Mouse (Mus musculus): ENCODE data around the gene Sfn.

Sfn gene

GRCm38 (mm10) chr4:133584059-133584951 lies 17.7 kb downstream of the Sfn start, which contains the start of gene Gpn2:
Gene Gpn2, plus strand, starts transcription at chr4:133584362.
- peak; percentile 83 to 89 for DNase-seq (ENCODE audit: low read depth in 2 of 2, low spot score in 2 of 2)

- no peak for DNase-seq (ENCODE audit: low read depth in 2 of 2, low spot score in 2 of 2)
Observed at GRCm38 (mm10) chr4:133583690-133584058, 18.3 kb downstream of the Sfn start.

- DNase-seq (ENCODE audit: low read depth in 2 of 2, low spot score in 2 of 2): no peak
Observed at GRCm38 (mm10) chr4:133577983-133578382, 24.0 kb downstream of the Sfn start.

GRCm38 (mm10) chr4:133574843-133575202 lies 27.1 kb downstream of the Sfn start:
- DNase-seq (ENCODE audit: low read depth in 2 of 2, low spot score in 2 of 2): no peak

- DNase-seq (ENCODE audit: low read depth in 2 of 2, low spot score in 2 of 2): peak; percentile 77 to 84
Observed at GRCm38 (mm10) chr4:133574070-133574842, 27.7 kb downstream of the Sfn start, which contains the start of gene Gpatch3. Gene Gpatch3, plus strand, starts transcription at chr4:133574745.

- no peak for DNase-seq (ENCODE audit: low read depth in 2 of 2, low spot score in 2 of 2)
Observed at GRCm38 (mm10) chr4:133570066-133570466, 31.9 kb downstream of the Sfn start.

GRCm38 (mm10) chr4:133569291-133570065 lies 32.5 kb downstream of the Sfn start:
- DNase-seq (ENCODE audit: low read depth in 2 of 2, low spot score in 2 of 2): no peak

GRCm38 (mm10) chr4:133567251-133567650 lies 34.7 kb downstream of the Sfn start:
- DNase-seq (ENCODE audit: low read depth in 2 of 2, low spot score in 2 of 2): no peak

GRCm38 (mm10) chr4:133563123-133563571 lies 38.8 kb downstream of the Sfn start:
- no peak for DNase-seq (ENCODE audit: low read depth in 2 of 2, low spot score in 2 of 2)

GRCm38 (mm10) chr4:133561622-133562021 lies 40.3 kb downstream of the Sfn start:
- DNase-seq (ENCODE audit: low read depth in 2 of 2, low spot score in 2 of 2): no peak

- no peak for DNase-seq (ENCODE audit: low read depth in 2 of 2, low spot score in 2 of 2)
Observed at GRCm38 (mm10) chr4:133559846-133560245, 42.1 kb downstream of the Sfn start.

- no peak for DNase-seq (ENCODE audit: low read depth in 2 of 2, low spot score in 2 of 2)
Observed at GRCm38 (mm10) chr4:133557041-133557717, 44.8 kb downstream of the Sfn start.

- no peak for DNase-seq (ENCODE audit: low read depth in 2 of 2, low spot score in 2 of 2)
Observed at GRCm38 (mm10) chr4:133553448-133554330, 48.3 kb downstream of the Sfn start.

- DNase-seq (ENCODE audit: low read depth in 2 of 2, low spot score in 2 of 2): no peak
Observed at GRCm38 (mm10) chr4:133552768-133553447, 49.1 kb downstream of the Sfn start, which contains the start of gene Nr0b2. Gene Nr0b2, plus strand, starts transcription at chr4:133553376.

GRCm38 (mm10) chr4:133552029-133552428 lies 49.9 kb downstream of the Sfn start:
- DNase-seq (ENCODE audit: low read depth in 2 of 2, low spot score in 2 of 2): no peak
